Mouse (Mus musculus) forebrain, postnatal 0 days (tissue): ENCODE results near the gene Ints7. TPM values are rescaled to one million over a fixed set of nuclear protein-coding genes. Genes with fewer than 3 reads are reported as not detected.

ENCODE experiments used
- ATAC-seq: fragments of 200-750 bp; cut with Nextera tagmentation; 2 replicates; pipeline ENCODE4 v1.8.0; 2017; ENCODE audit warnings: mild to moderate bottlenecking, moderate library complexity
- DNase-seq: peaks from one replicate; pipeline ENCODE4 v3.0.0-alpha.2; 2015
- H3K27ac ChIP-seq: fragments of 300-500 bp; sonication (generic); 2 replicates; pipeline ENCODE4 v1.5.1; 2014; ENCODE audit warnings: low read depth, mild to moderate bottlenecking, antibody characterized with exemption, low read length, moderate library complexity, mixed read lengths
- H3K27me3 ChIP-seq: fragments of 300-500 bp; sonication (generic); 2 replicates; pipeline ENCODE4 v1.6.1; 2014; ENCODE audit warnings: mild to moderate bottlenecking, low read length, mixed read lengths; ENCODE audit not compliant: insufficient read depth
- H3K36me3 ChIP-seq: fragments of 300-500 bp; sonication (generic); 2 replicates; pipeline ENCODE4 v1.6.1; 2014; ENCODE audit warnings: mild to moderate bottlenecking, moderate library complexity; ENCODE audit not compliant: insufficient read depth
- H3K4me1 ChIP-seq: fragments of 300-500 bp; sonication (generic); 2 replicates; pipeline ENCODE4 v1.6.1; 2014; ENCODE audit warnings: antibody characterized with exemption; ENCODE audit not compliant: insufficient read depth
- H3K4me2 ChIP-seq: fragments of 300-500 bp; sonication (generic); 2 replicates; pipeline ENCODE4 v1.6.1; 2014; ENCODE audit warnings: low read depth, mild to moderate bottlenecking, moderate library complexity
- H3K4me3 ChIP-seq: fragments of 300-500 bp; sonication (generic); 2 replicates; pipeline ENCODE4 v1.5.1; 2014; ENCODE audit warnings: low read depth, low read length, mixed read lengths
- H3K9ac ChIP-seq: fragments of 300-500 bp; sonication (generic); 2 replicates; pipeline ENCODE4 v1.6.1; 2014; ENCODE audit warnings: mild to moderate bottlenecking
- H3K9me3 ChIP-seq: fragments of 300-500 bp; sonication (generic); 2 replicates; pipeline ENCODE4 v1.6.1; 2016; ENCODE audit warnings: low read length
- CTCF ChIP-seq: sonication (generic); IDR thresholded peaks from 2 replicates; pipeline ENCODE4 v1.5.1; 2016; ENCODE audit warnings: antibody characterized with exemption, control low read depth, low read depth
- WGBS: fragments of 180-500 bp; shearing (Covaris S2); extraction: QIAGEN DNeasy Blood & Tissue Kit; methylation state at CpG from one replicate; pipeline ENCODE4 v1.1.7; 2014; 5-methylcytosine and 5-hydroxymethylcytosine counted together
- polyA plus RNA-seq: library from polyadenylated mRNA; unstranded; fragments of >200 nt; fragmentation: Nextera tagmentation; extraction: Ambion mirVana; gene quantifications from 2 replicates; pipeline ENCODE4 v1.2.1, GENCODE M21; 2015
- total RNA-seq: library from RNA; depleted of rRNA; stranded (reverse); fragments of >200 nt; gene quantifications from 2 replicates; pipeline ENCODE4 v1.2.3, GENCODE M21; 2014; rRNA removed

Gene Ints7
- 29.8 and 47.8 TPM in 2 replicates for total RNA-seq
- polyA plus RNA-seq = 21.6 and 27.9 TPM in 2 replicates

DNA sequence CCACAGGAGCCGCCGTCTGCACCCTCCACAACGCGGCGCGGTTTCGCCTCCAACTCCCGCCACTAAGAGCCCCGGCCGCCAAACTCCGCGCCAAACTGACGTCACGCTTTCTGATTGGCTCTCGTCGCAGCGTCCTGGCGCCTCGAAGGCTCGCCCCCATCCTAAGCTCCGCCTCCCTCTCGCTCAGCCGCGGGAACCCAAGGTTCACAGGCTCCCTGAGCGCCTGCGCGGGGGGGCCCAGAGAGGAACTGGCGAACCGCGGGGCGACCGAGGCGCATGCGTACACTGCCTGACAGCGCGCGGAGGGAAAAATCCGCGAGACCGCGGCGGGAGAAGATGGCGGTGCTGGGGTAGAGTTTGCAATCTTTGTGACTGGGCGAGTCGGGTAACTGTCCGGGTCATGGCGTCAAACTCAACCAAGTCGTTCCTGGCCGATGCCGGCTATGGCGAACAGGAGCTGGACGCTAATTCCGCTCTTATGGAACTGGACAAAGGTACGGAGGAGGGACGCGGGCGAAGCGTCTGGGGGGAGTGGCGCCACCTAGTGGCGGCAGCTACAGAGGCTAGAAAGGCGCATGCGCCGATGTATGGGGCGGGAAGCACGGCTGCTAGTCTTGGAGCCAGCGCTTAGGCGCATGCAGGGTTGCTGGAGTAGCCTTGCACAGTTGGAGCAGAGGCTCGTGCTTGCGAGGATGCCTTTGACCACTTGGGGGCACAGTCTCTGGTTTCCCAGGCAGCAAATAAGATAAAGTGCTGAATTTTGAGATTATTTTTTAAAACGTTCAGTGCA is at the start of gene Ints7, which contains the start of gene Dtl:
Gene Ints7, plus strand, starts transcription at position 179 of the 790 bp plus-strand sequence.
Gene Dtl, minus strand, starts transcription at position 87 of the 790 bp plus-strand sequence.
- ATAC-seq (peak; percentile 98), DNase-seq (peak; percentile 100)
- Histone ChIP-seq H3K4me2 (peak within 1 kb of the TSS; percentile 77), H3K27ac (peak within 1 kb of the TSS; percentile 94), H3K9me3 (no peaks in the 10 kb centered on the region), H3K4me3 (peak within 1 kb of the TSS; percentile 69), H3K4me1 (peaks cover 15% of the 10 kb centered on the region), H3K9ac (peak within 1 kb of the TSS; percentile 63), H3K27me3 (no peaks in the 10 kb centered on the region), H3K36me3 (no peaks in the 10 kb centered on the region)
- WGBS = under 1% methylated on average over 70 of the region's 70 CpGs
- TF ChIP-seq CTCF = peak; percentile 100

DNA sequence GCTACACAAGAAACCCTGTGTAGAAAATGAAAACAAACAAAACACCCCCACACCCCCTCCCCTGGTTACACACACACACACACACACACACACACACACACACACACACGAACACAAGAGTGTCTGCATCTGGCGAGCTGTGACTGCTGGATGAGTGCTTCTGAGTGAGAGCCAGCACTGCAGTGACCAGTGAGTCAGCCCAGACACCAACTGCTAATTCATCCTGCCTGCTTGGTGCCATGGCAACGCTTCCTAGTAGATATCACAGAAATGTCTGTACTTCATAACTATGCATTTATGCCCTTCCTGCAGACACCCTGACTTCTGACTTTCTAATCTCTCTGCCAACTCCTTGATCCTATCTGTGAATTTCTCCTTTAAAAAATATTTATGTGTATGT is 48.3 kb upstream of the Ints7 start:
- no peak overlapping the region for H3K4me2 ChIP-seq
- no peaks in the 10 kb centered on the region for H3K36me3 ChIP-seq
- H3K9ac ChIP-seq = no peak overlapping the region
- H3K4me1 ChIP-seq = no peaks in the 10 kb centered on the region
- no peak overlapping the region for H3K4me3 ChIP-seq
- peak; percentile 40 for DNase-seq
- H3K27ac ChIP-seq = no peak overlapping the region
- WGBS = 73% methylated on average over 3 of the region's 3 CpGs
- peak; percentile 38; the same call in 1 of the 2 replicates for ATAC-seq
- no peaks in the 10 kb centered on the region for H3K27me3 ChIP-seq
- no peak for TF ChIP-seq CTCF
- H3K9me3 ChIP-seq = no peaks in the 10 kb centered on the region

DNA sequence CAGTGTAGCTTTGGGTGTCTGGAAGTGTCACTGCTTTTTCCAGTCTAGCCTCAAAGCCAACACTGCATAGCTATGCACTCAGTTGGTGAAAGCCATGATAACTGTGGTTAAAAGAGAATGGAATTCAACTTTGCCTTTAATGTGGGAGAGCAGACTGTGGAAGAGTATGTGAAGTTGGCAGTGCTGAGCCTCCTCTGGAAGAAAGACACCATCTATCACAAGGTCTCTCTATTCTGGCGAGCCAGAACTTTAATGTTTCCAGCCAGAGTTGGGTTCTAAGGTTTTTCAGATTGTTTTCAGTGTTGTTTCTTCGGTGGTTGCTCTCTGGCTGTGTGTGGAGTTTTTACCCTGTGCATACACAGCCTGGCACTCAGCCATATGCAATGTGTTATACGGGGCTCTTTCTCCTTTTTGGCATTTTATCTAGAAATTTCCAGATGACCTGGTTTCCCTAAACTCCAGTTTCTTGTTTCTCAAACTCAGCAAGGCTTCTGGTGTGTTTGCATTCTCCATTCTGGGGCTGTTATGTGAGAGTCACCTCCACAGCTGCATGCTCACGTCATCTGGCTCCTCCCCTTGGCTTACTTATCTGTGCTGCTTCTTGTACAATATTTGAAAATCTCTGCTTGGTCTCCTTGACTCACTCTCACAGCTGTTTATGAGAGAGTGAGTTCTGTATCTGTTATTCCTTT is 47.4 kb upstream of the Ints7 start:
- Histone ChIP-seq H3K27ac (peak overlapping the region; percentile 15; the same call in 1 of the 2 replicates), H3K9ac (no peak overlapping the region), H3K4me3 (no peak overlapping the region), H3K4me1 (no peaks in the 10 kb centered on the region), H3K9me3 (no peaks in the 10 kb centered on the region), H3K27me3 (no peaks in the 10 kb centered on the region), H3K36me3 (no peaks in the 10 kb centered on the region), H3K4me2 (no peak overlapping the region)
- no peak for TF ChIP-seq CTCF
- 42% methylated on average over 4 of the region's 4 CpGs for WGBS
- DNase-seq (peak; percentile 21), ATAC-seq (no peak)

DNA sequence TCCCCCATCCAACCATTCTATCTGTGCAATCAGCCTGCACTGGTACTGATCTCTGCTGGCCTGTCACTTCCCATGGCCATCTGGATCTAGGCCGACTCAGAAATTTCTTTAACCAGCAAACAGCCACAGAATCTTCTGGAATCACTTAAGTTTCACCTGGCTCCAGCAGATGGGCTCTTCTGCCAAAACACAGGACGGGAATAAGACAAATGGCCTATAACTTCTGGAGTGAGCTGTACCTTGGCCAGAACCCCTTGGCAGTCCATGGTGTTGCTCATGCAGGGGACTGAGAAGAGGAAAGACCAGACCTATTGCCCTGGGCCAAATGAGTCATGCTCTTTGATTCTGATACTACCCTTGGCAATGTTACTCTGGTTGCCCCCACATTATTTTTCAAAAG is 46.0 kb upstream of the Ints7 start:
- Histone ChIP-seq H3K4me3 (no peak overlapping the region), H3K27me3 (no peaks in the 10 kb centered on the region), H3K4me2 (no peak overlapping the region), H3K4me1 (no peaks in the 10 kb centered on the region), H3K9ac (no peak overlapping the region), H3K36me3 (no peaks in the 10 kb centered on the region), H3K9me3 (no peaks in the 10 kb centered on the region), H3K27ac (no peak overlapping the region)
- no peak for DNase-seq
- whole genome bisulfite sequencing = 72% methylated on average over 2 of the region's 2 CpGs
- no peak for TF ChIP-seq CTCF
- ATAC-seq = no peak

DNA sequence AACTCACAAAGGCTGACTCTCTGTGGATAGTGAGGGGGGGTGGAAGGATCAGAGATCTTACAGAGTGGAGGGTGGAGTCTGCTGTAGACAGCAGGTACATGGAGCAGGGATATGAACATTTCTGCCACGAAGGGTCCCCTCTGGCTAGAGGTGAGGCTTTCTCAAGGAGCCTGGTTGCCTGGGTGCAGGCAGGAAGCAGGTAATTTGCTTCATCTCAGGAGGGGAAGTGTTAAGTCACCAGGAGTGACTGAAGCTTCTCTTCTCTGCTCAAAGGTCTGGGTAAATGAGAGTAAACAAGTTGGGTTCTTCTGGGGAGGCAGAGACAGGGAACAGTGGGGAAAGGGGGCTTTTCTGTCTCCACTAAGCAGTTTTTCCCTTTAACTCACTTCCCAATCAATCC is 44.4 kb upstream of the Ints7 start:
- Histone ChIP-seq H3K27me3 (no peaks in the 10 kb centered on the region), H3K4me2 (no peak overlapping the region), H3K9me3 (no peaks in the 10 kb centered on the region), H3K9ac (no peak overlapping the region), H3K4me3 (no peak overlapping the region), H3K4me1 (no peaks in the 10 kb centered on the region), H3K36me3 (no peaks in the 10 kb centered on the region), H3K27ac (no peak overlapping the region)
- 47% methylated on average over 1 of the region's 1 CpGs for WGBS
- ATAC-seq = no peak
- TF ChIP-seq CTCF = no peak
- DNase-seq = no peak

DNA sequence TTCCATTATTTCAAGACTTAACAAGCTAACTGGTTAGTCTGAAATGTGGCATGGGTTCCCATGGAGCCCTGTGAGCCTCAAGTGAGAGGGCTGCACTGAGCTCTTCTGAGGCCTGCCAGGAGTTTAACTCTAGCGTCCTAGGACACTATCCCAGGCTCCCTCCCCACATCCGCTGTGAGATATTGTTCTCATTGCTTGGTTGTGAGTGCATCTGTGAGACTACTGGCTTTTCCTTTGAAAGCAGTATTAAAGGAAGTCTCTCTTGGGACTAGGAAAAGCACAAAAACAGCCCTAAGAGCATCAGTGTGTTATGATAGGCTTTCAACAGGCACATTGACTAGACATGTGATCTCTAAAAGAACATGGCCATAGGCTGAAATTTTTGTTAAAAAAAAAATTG is 40.5 kb upstream of the Ints7 start:
- no peak overlapping the region for H3K4me2 ChIP-seq
- no peak for ATAC-seq
- 47% methylated on average over 2 of the region's 2 CpGs for WGBS

DNA sequence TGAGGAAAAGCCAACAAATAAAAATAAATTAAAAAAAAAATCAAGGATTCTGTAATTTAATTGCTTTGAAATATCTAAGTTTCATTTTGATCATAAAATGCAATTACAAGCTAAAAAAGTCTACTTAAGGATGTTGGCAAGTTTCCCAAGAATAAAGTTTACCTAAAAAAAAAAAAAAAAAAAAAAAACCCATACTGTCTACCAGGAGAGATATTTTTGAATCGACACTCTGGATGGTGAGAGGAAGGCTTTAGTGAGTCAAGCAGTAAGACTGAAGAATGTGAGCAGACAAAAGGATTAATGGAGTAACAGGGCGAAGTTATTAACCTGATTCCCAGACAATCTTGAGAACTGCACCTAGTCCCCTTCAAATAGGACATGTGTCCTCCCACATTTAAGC is 35.1 kb upstream of the Ints7 start:
- H3K9ac ChIP-seq = no peak overlapping the region
- WGBS = 75% methylated on average over 2 of the region's 2 CpGs
- DNase-seq (no peak), ATAC-seq (no peak)
- no peak for TF ChIP-seq CTCF
- H3K27me3 ChIP-seq = no peaks in the 10 kb centered on the region
- no peak overlapping the region; the same call in 1 of the 2 replicates for H3K27ac ChIP-seq
- H3K4me1 ChIP-seq = no peaks in the 10 kb centered on the region
- no peak overlapping the region for H3K4me2 ChIP-seq
- no peaks in the 10 kb centered on the region for H3K9me3 ChIP-seq
- H3K36me3 ChIP-seq = no peaks in the 10 kb centered on the region
- H3K4me3 ChIP-seq = no peak overlapping the region

More for the DNA sequence above, 40.5 kb upstream of the Ints7 start:
- H3K27me3 ChIP-seq = no peaks in the 10 kb centered on the region
- H3K9ac ChIP-seq = no peak overlapping the region
- no peak for DNase-seq
- no peaks in the 10 kb centered on the region for H3K36me3 ChIP-seq
- H3K27ac ChIP-seq = no peak overlapping the region
- no peaks in the 10 kb centered on the region for H3K4me1 ChIP-seq
- no peaks in the 10 kb centered on the region for H3K9me3 ChIP-seq
- TF ChIP-seq CTCF = no peak
- no peak overlapping the region for H3K4me3 ChIP-seq
